Mouse (Mus musculus) common myeloid progenitor, adult 5-6 weeks (primary cell): ENCODE measurements around the gene Prl3d1. TPM values are rescaled to one million over a fixed set of nuclear protein-coding genes. Genes with fewer than 3 reads are reported as not detected.
"Not testable (repeated sequence)": the region's sequence is repeated elsewhere in the genome, so short reads cannot be mapped to it uniquely, and the experiment has no call there.

Experiments
- ATAC-seq: replicated peaks from 2 replicates; pipeline ENCODE4 v1.8.0; 2016; ENCODE audit warnings: low read depth, mild to moderate bottlenecking, moderate TSS enrichment, inconsistent platforms; ENCODE audit not compliant: poor library complexity, severe bottlenecking
- total RNA-seq: library from RNA; stranded (forward); fragments of 200-1000, 187-1606 nt; gene quantifications from 2 replicates; pipeline ENCODE4 v1.2.3, GENCODE M21; 2017

Prl3d1 gene
- not detected in 2 replicates for total RNA-seq

GRCm38 (mm10) chr13:27093890-27094289, at the start of gene Prl3d1:
Prl3d1 (plus strand) TSS chr13:27094190.
- not testable (repeated sequence) for ATAC-seq

GRCm38 (mm10) chr13:27057270-27057669, 36.7 kb upstream of the Prl3d1 start, which contains the start of gene Prl:
Prl (plus strand) TSS chr13:27057570.
- no peak for ATAC-seq

GRCm38 (mm10) chr13:27059177-27059576, 34.8 kb upstream of the Prl3d1 start:
- ATAC-seq = no peak

- not testable (repeated sequence) for ATAC-seq
Measured at GRCm38 (mm10) chr13:27121398-27121797, 27.4 kb downstream of the Prl3d1 start, which contains the start of gene Prl3d2. Prl3d2 (plus strand) TSS chr13:27121698.

GRCm38 (mm10) chr13:27148264-27148663, 54.3 kb downstream of the Prl3d1 start:
- ATAC-seq = no peak

Other genes starting within 250 kb of the Prl3d1 start
- not detected in 2 replicates for gene Prl, start 36.6 kb upstream of the Prl3d1 start, total RNA-seq
- gene Prl3d2, start 27.5 kb downstream of the Prl3d1 start, total RNA-seq = not detected in 2 replicates
- gene Prl3d3, start 62.6 kb downstream of the Prl3d1 start, total RNA-seq = not detected in 2 replicates
- not detected in 2 replicates for gene Prl3c1, start 102.5 kb downstream of the Prl3d1 start, total RNA-seq
- not detected in 2 replicates for gene Prl3b1, start 147.7 kb downstream of the Prl3d1 start, total RNA-seq
- not detected in 2 replicates for gene Prl3a1, start 165.2 kb downstream of the Prl3d1 start, total RNA-seq
- not detected in 2 replicates for gene Prl6a1, start 218.4 kb downstream of the Prl3d1 start, total RNA-seq